Mouse (Mus musculus): ENCODE data around the gene Serpinb11. TPM values are rescaled to one million over a fixed set of nuclear protein-coding genes. Genes with fewer than 3 reads are reported as not detected.

Serpinb11 gene
- total and polyA plus RNA-seq, 2 experiments = not detected

- no peak for TF ChIP-seq POLR2A (IDR thresholded peaks at IDR 0.05; ENCODE audit: extremely low read depth, insufficient read depth, low read length)
These were observed 5.0 kb downstream of the Serpinb11 start for GRCm38 (mm10) chr1:107365973-107366372.

GRCm38 (mm10) chr1:107368944-107369343, 7.9 kb downstream of the Serpinb11 start:
- no peak overlapping the region for H3K9ac ChIP-seq (ENCODE audit: low read depth, low read length)
- no peak for DNase-seq (ENCODE audit: extremely low read depth, low read depth, low spot score)
- no peaks in the 10 kb centered on the region for H3K36me3 ChIP-seq (ENCODE audit: control insufficient read depth, insufficient read depth, low read length)
- no peak overlapping the region for H3K27ac ChIP-seq (replicated peaks; ENCODE audit: insufficient read depth, low read depth, low read length)
- no peak overlapping the region for H3K4me3 ChIP-seq (ENCODE audit: insufficient read depth, low read depth, low read length)
- H3K27me3 ChIP-seq (ENCODE audit: control insufficient read depth, insufficient read depth, low read length) = no peaks in the 10 kb centered on the region
- H3K79me2 ChIP-seq (ENCODE audit: control insufficient read depth, insufficient read depth, low read length) = no peaks in the 10 kb centered on the region
- TF ChIP-seq POLR2A (IDR thresholded peaks at IDR 0.05; ENCODE audit: extremely low read depth, insufficient read depth, low read length) = no peak
- no peak for TF ChIP-seq CTCF (IDR thresholded peaks at IDR 0.05; ENCODE audit: low read depth, low read length)
- 60% methylated on average over 2 of the region's 2 CpGs for WGBS
- H3K4me1 ChIP-seq (ENCODE audit: control insufficient read depth, insufficient read depth, low read length) = no peaks in the 10 kb centered on the region

More at GRCm38 (mm10) chr1:107365973-107366372, 5.0 kb downstream of the Serpinb11 start:
- no peak overlapping the region for H3K9ac ChIP-seq (ENCODE audit: low read depth, low read length)
- H3K4me1 ChIP-seq (ENCODE audit: control insufficient read depth, insufficient read depth, low read length) = no peaks in the 10 kb centered on the region
- H3K27me3 ChIP-seq (ENCODE audit: control insufficient read depth, insufficient read depth, low read length) = no peaks in the 10 kb centered on the region
- no peak overlapping the region for H3K4me3 ChIP-seq (ENCODE audit: insufficient read depth, low read depth, low read length)
- no peaks in the 10 kb centered on the region for H3K36me3 ChIP-seq (ENCODE audit: control insufficient read depth, insufficient read depth, low read length)
- H3K27ac ChIP-seq (replicated peaks; ENCODE audit: insufficient read depth, low read depth, low read length) = no peak overlapping the region
- DNase-seq (ENCODE audit: extremely low read depth, low read depth, low spot score) = no peak
- H3K79me2 ChIP-seq (ENCODE audit: control insufficient read depth, insufficient read depth, low read length) = no peaks in the 10 kb centered on the region
- 62% methylated on average over 7 of the region's 7 CpGs for WGBS

- 55% methylated on average over 4 of the region's 4 CpGs for WGBS
These were observed 16.0 kb downstream of the Serpinb11 start for GRCm38 (mm10) chr1:107376952-107377351.

GRCm38 (mm10) chr1:107378368-107378767, 17.4 kb downstream of the Serpinb11 start:
- Histone ChIP-seq H3K79me2 (ENCODE audit: control insufficient read depth, insufficient read depth, low read length) (no peaks in the 10 kb centered on the region), H3K4me1 (ENCODE audit: control insufficient read depth, insufficient read depth, low read length) (no peaks in the 10 kb centered on the region), H3K4me3 (ENCODE audit: insufficient read depth, low read depth, low read length) (no peak overlapping the region), H3K27me3 (ENCODE audit: control insufficient read depth, insufficient read depth, low read length) (no peaks in the 10 kb centered on the region; the same call in 1 of the 2 replicates), H3K36me3 (ENCODE audit: control insufficient read depth, insufficient read depth, low read length) (no peaks in the 10 kb centered on the region), H3K9ac (ENCODE audit: low read depth, low read length) (no peak overlapping the region), H3K27ac (replicated peaks; ENCODE audit: insufficient read depth, low read depth, low read length) (no peak overlapping the region)
- DNase-seq (ENCODE audit: extremely low read depth, low read depth, low spot score) = no peak
- no peak for TF ChIP-seq CTCF (IDR thresholded peaks at IDR 0.05; ENCODE audit: low read depth, low read length)
- TF ChIP-seq POLR2A (IDR thresholded peaks at IDR 0.05; ENCODE audit: extremely low read depth, insufficient read depth, low read length) = no peak

More at GRCm38 (mm10) chr1:107376952-107377351, 16.0 kb downstream of the Serpinb11 start:
- Histone ChIP-seq H3K4me3 (ENCODE audit: insufficient read depth, low read depth, low read length) (no peak overlapping the region), H3K36me3 (ENCODE audit: control insufficient read depth, insufficient read depth, low read length) (no peaks in the 10 kb centered on the region), H3K9ac (ENCODE audit: low read depth, low read length) (no peak overlapping the region), H3K27ac (replicated peaks; ENCODE audit: insufficient read depth, low read depth, low read length) (no peak overlapping the region), H3K4me1 (ENCODE audit: control insufficient read depth, insufficient read depth, low read length) (no peaks in the 10 kb centered on the region), H3K27me3 (ENCODE audit: control insufficient read depth, insufficient read depth, low read length) (no peaks in the 10 kb centered on the region; the same call in 1 of the 2 replicates), H3K79me2 (ENCODE audit: control insufficient read depth, insufficient read depth, low read length) (no peaks in the 10 kb centered on the region)
- no peak for TF ChIP-seq CTCF (IDR thresholded peaks at IDR 0.05; ENCODE audit: low read depth, low read length)
- no peak for TF ChIP-seq POLR2A (IDR thresholded peaks at IDR 0.05; ENCODE audit: extremely low read depth, insufficient read depth, low read length)
- DNase-seq (ENCODE audit: extremely low read depth, low read depth, low spot score) = no peak

- Histone ChIP-seq H3K36me3 (ENCODE audit: control insufficient read depth, insufficient read depth, low read length) (no peaks in the 10 kb centered on the region), H3K4me1 (ENCODE audit: control insufficient read depth, insufficient read depth, low read length) (no peaks in the 10 kb centered on the region), H3K27me3 (ENCODE audit: control insufficient read depth, insufficient read depth, low read length) (no peaks in the 10 kb centered on the region; the same call in 1 of the 2 replicates), H3K27ac (replicated peaks; ENCODE audit: insufficient read depth, low read depth, low read length) (no peak overlapping the region), H3K4me3 (ENCODE audit: insufficient read depth, low read depth, low read length) (no peak overlapping the region), H3K79me2 (ENCODE audit: control insufficient read depth, insufficient read depth, low read length) (no peaks in the 10 kb centered on the region), H3K9ac (ENCODE audit: low read depth, low read length) (no peak overlapping the region)
- no peak for TF ChIP-seq CTCF (IDR thresholded peaks at IDR 0.05; ENCODE audit: low read depth, low read length)
- no peak for TF ChIP-seq POLR2A (IDR thresholded peaks at IDR 0.05; ENCODE audit: extremely low read depth, insufficient read depth, low read length)
- DNase-seq (ENCODE audit: extremely low read depth, low read depth, low spot score) = no peak
These were observed 20.5 kb downstream of the Serpinb11 start for GRCm38 (mm10) chr1:107381491-107381890.

- Histone ChIP-seq H3K27ac (replicated peaks; ENCODE audit: insufficient read depth, low read depth, low read length) (no peak overlapping the region), H3K36me3 (ENCODE audit: control insufficient read depth, insufficient read depth, low read length) (no peaks in the 10 kb centered on the region), H3K27me3 (ENCODE audit: control insufficient read depth, insufficient read depth, low read length) (no peaks in the 10 kb centered on the region; the same call in 1 of the 2 replicates), H3K79me2 (ENCODE audit: control insufficient read depth, insufficient read depth, low read length) (no peaks in the 10 kb centered on the region), H3K4me3 (ENCODE audit: insufficient read depth, low read depth, low read length) (no peak overlapping the region), H3K4me1 (ENCODE audit: control insufficient read depth, insufficient read depth, low read length) (no peaks in the 10 kb centered on the region), H3K9ac (ENCODE audit: low read depth, low read length) (no peak overlapping the region)
- TF ChIP-seq CTCF (IDR thresholded peaks at IDR 0.05; ENCODE audit: low read depth, low read length) = no peak
- TF ChIP-seq POLR2A (IDR thresholded peaks at IDR 0.05; ENCODE audit: extremely low read depth, insufficient read depth, low read length) = no peak
- DNase-seq (ENCODE audit: extremely low read depth, low read depth, low spot score) = no peak
- 82% methylated on average over 1 of the region's 1 CpGs for WGBS
These were observed 21.4 kb downstream of the Serpinb11 start for GRCm38 (mm10) chr1:107382404-107382803.
